Mouse (Mus musculus): ENCODE data around the gene Abr. TPM values are rescaled to one million over a fixed set of nuclear protein-coding genes. Genes with fewer than 3 reads are reported as not detected.

Gene Abr
- polyA plus RNA-seq, 1 experiment from 2014 or later = 113 TPM

GRCm38 (mm10) chr11:76406702-76407583 lies 215.2 kb downstream of the Abr start, which contains the start of gene Timm22:
Timm22 (plus strand) TSS chr11:76406952.
- H3K9ac ChIP-seq = peak within 1 kb of the TSS; percentile 90
- no peaks in the 10 kb centered on the region for H3K27me3 ChIP-seq
- peak within 1 kb of the TSS; percentile 89 for H3K27ac ChIP-seq (replicated peaks)
- peaks cover 17% of the 10 kb centered on the region for H3K4me1 ChIP-seq (replicated peaks)
- WGBS = under 1% methylated on average over 46 of the region's 46 CpGs
- peak within 1 kb of the TSS; percentile 68 for H3K4me2 ChIP-seq
- 0 out of 2 replicates have a peak, but pooled peaks cover 4% of the 10 kb centered on the region for H3K36me3 ChIP-seq
- ATAC-seq (ENCODE audit: low FRiP score, low read depth) = peak; percentile 97
- H3K9me3 ChIP-seq = no peaks in the 10 kb centered on the region
- H3K4me3 ChIP-seq = peak within 1 kb of the TSS; percentile 79

- no peak for ATAC-seq (ENCODE audit: low FRiP score, low read depth)
- H3K4me1 ChIP-seq (replicated peaks) = peaks cover 17% of the 10 kb centered on the region
- H3K27ac ChIP-seq (replicated peaks) = no peak overlapping the region
- H3K27me3 ChIP-seq = no peaks in the 10 kb centered on the region
- no peaks in the 10 kb centered on the region for H3K36me3 ChIP-seq
- WGBS = 88% methylated on average over 5 of the region's 5 CpGs
- H3K9me3 ChIP-seq = no peaks in the 10 kb centered on the region
- no peak overlapping the region for H3K4me3 ChIP-seq
- no peak overlapping the region for H3K9ac ChIP-seq
- no peak overlapping the region for H3K4me2 ChIP-seq
Observed at GRCm38 (mm10) chr11:76405626-76406264, 216.4 kb downstream of the Abr start.

- Histone ChIP-seq H3K27ac (replicated peaks) (no peak overlapping the region), H3K4me1 (replicated peaks) (peaks cover 17% of the 10 kb centered on the region), H3K36me3 (no peaks in the 10 kb centered on the region), H3K4me3 (no peak overlapping the region), H3K27me3 (no peaks in the 10 kb centered on the region), H3K9me3 (no peaks in the 10 kb centered on the region), H3K4me2 (no peak overlapping the region), H3K9ac (no peak overlapping the region)
- 83% methylated on average over 4 of the region's 4 CpGs for WGBS
- no peak for ATAC-seq (ENCODE audit: low FRiP score, low read depth)
Observed at GRCm38 (mm10) chr11:76405113-76405512, 217.0 kb downstream of the Abr start.

- Histone ChIP-seq H3K4me2 (no peak overlapping the region), H3K27ac (replicated peaks) (no peak overlapping the region), H3K36me3 (no peaks in the 10 kb centered on the region), H3K4me3 (no peak overlapping the region), H3K9me3 (no peaks in the 10 kb centered on the region), H3K4me1 (replicated peaks) (peaks cover 25% of the 10 kb centered on the region), H3K9ac (no peak overlapping the region), H3K27me3 (no peaks in the 10 kb centered on the region)
- ATAC-seq (ENCODE audit: low FRiP score, low read depth) = no peak
- 64% methylated on average over 10 of the region's 10 CpGs for WGBS
Observed at GRCm38 (mm10) chr11:76401398-76401797, 220.7 kb downstream of the Abr start.

- no peak; the same call in 1 of the 2 replicates for ATAC-seq (ENCODE audit: low FRiP score, low read depth)
- H3K4me1 ChIP-seq (replicated peaks) = peaks cover 34% of the 10 kb centered on the region
- no peaks in the 10 kb centered on the region for H3K36me3 ChIP-seq
- H3K27me3 ChIP-seq = no peaks in the 10 kb centered on the region
- peak overlapping the region; percentile 88; the same call in 1 of the 2 replicates for H3K27ac ChIP-seq (replicated peaks)
- H3K4me3 ChIP-seq = peak overlapping the region; percentile 92
- 8% methylated on average over 11 of the region's 11 CpGs for WGBS
- peak overlapping the region; percentile 99 for H3K4me2 ChIP-seq
- H3K9me3 ChIP-seq = no peaks in the 10 kb centered on the region
- no peak overlapping the region for H3K9ac ChIP-seq
Observed at GRCm38 (mm10) chr11:76399587-76400330, 222.4 kb downstream of the Abr start.

GRCm38 (mm10) chr11:76398798-76399586 lies 223.1 kb downstream of the Abr start, which contains the start of gene Nxn:
Nxn (minus strand) TSS chr11:76399140.
- H3K4me2 ChIP-seq = peak within 1 kb of the TSS; percentile 99
- ATAC-seq (ENCODE audit: low FRiP score, low read depth) = peak; percentile 89
- no peaks in the 10 kb centered on the region for H3K27me3 ChIP-seq
- no peaks in the 10 kb centered on the region for H3K36me3 ChIP-seq
- under 1% methylated on average over 50 of the region's 70 CpGs for WGBS
- no peaks in the 10 kb centered on the region for H3K9me3 ChIP-seq
- H3K9ac ChIP-seq = peak within 1 kb of the TSS; percentile 81
- peak within 1 kb of the TSS; percentile 92 for H3K4me3 ChIP-seq
- peaks cover 37% of the 10 kb centered on the region for H3K4me1 ChIP-seq (replicated peaks)
- peak within 1 kb of the TSS; percentile 88 for H3K27ac ChIP-seq (replicated peaks)

GRCm38 (mm10) chr11:76398312-76398797 lies 223.8 kb downstream of the Abr start:
- peak; percentile 72 for ATAC-seq (ENCODE audit: low FRiP score, low read depth)
- WGBS = 2% methylated on average over 26 of the region's 33 CpGs

GRCm38 (mm10) chr11:76397650-76398311 lies 224.3 kb downstream of the Abr start:
- Histone ChIP-seq H3K9ac (peak overlapping the region; percentile 81), H3K4me2 (peak overlapping the region; percentile 99), H3K4me3 (peak overlapping the region; percentile 92), H3K36me3 (no peaks in the 10 kb centered on the region), H3K4me1 (replicated peaks) (peaks cover 37% of the 10 kb centered on the region), H3K27ac (replicated peaks) (peak overlapping the region; percentile 88), H3K27me3 (no peaks in the 10 kb centered on the region), H3K9me3 (no peaks in the 10 kb centered on the region)
- WGBS = under 1% methylated on average over 25 of the region's 26 CpGs
- peak; percentile 10; the same call in 1 of the 2 replicates for ATAC-seq (ENCODE audit: low FRiP score, low read depth)

More at GRCm38 (mm10) chr11:76398312-76398797, 223.8 kb downstream of the Abr start:
- peak overlapping the region; percentile 88 for H3K27ac ChIP-seq (replicated peaks)
- peak overlapping the region; percentile 99 for H3K4me2 ChIP-seq
- H3K27me3 ChIP-seq = no peaks in the 10 kb centered on the region
- H3K9ac ChIP-seq = peak overlapping the region; percentile 81
- H3K4me3 ChIP-seq = peak overlapping the region; percentile 92
- no peaks in the 10 kb centered on the region for H3K36me3 ChIP-seq
- peaks cover 37% of the 10 kb centered on the region for H3K4me1 ChIP-seq (replicated peaks)
- H3K9me3 ChIP-seq = no peaks in the 10 kb centered on the region

GRCm38 (mm10) chr11:76392996-76393395 lies 229.1 kb downstream of the Abr start:
- Histone ChIP-seq H3K4me3 (no peak overlapping the region), H3K9ac (no peak overlapping the region), H3K27ac (replicated peaks) (no peak overlapping the region), H3K36me3 (no peaks in the 10 kb centered on the region), H3K27me3 (no peaks in the 10 kb centered on the region), H3K4me2 (no peak overlapping the region), H3K9me3 (no peaks in the 10 kb centered on the region), H3K4me1 (replicated peaks) (peaks cover 36% of the 10 kb centered on the region)
- 91% methylated on average over 11 of the region's 11 CpGs for WGBS
- no peak for ATAC-seq (ENCODE audit: low FRiP score, low read depth)

GRCm38 (mm10) chr11:76392532-76392931 lies 229.6 kb downstream of the Abr start:
- Histone ChIP-seq H3K4me1 (replicated peaks) (peaks cover 32% of the 10 kb centered on the region), H3K9ac (no peak overlapping the region), H3K27me3 (no peaks in the 10 kb centered on the region), H3K27ac (replicated peaks) (no peak overlapping the region), H3K4me3 (no peak overlapping the region), H3K36me3 (no peaks in the 10 kb centered on the region), H3K4me2 (no peak overlapping the region), H3K9me3 (no peaks in the 10 kb centered on the region)
- no peak for ATAC-seq (ENCODE audit: low FRiP score, low read depth)
- WGBS = 67% methylated on average over 7 of the region's 7 CpGs
